Mouse (Mus musculus) CD4-positive, CD25-positive, alpha-beta regulatory T cell, adult 4 months (primary cell): ENCODE data around the gene Gm14597. TPM values are rescaled to one million over a fixed set of nuclear protein-coding genes. Genes with fewer than 3 reads are reported as not detected.
"Not testable (repeated sequence)": the region's sequence is repeated elsewhere in the genome, so short reads cannot be mapped to it uniquely, and the experiment has no call there.

Experiments used
- ATAC-seq: one replicate; pipeline ENCODE4 v1.8.0; 2017
- polyA plus RNA-seq, 2 experiments: library from polyadenylated mRNA; unstranded; fragments of 100-300 nt; shearing (Covaris generic); gene quantifications; one replicate each; pipeline ENCODE4 v1.2.1; 2017

Gm14597 gene
- polyA plus RNA-seq = not detected

DNA sequence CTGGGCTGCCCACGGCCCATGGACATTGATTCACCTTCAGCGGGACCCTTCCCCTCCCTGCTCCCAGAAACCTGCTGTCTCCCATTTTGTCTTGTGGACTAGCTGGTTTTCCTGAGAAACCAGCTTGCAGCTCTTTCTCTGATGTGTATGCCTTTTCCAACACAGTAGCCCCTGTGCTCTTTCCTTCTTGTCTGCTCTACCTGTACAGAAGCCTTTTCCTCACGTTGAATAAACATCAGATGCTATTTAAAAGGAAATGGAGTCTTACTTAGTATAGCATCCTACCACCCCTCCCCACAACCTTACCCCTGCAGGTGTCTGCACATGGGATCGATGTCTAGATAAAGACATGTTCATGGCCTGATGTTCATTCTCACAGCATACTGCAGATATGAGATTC, at the start of gene Gm14597:
Gene Gm14597 (minus strand): TSS at position 101 of the 400 bp plus-strand sequence.
- ATAC-seq = not testable (repeated sequence)

- ATAC-seq = peak; percentile 65
Observed at GRCm38 (mm10) chrX:53652917-53653316, 44.1 kb upstream of the Gm14597 start.

DNA sequence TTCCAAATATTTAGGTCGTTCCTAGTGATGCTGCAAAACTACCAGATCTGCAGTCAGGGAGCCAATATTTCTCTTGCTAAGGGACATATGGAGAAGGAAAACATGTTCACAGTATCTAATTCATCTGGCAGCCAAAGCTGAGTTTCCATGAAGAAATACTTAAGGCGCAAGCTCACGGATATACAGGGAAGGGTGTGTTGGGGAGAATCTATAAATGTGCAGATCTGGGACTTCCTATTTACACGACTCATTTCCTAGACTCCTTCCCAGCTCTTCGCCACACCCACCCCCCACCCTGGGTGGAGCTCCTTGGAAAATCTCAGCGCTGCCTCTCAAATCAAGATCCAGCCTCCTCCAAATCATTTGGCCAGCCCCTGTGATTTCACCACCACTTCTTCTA, 37.1 kb upstream of the Gm14597 start:
- no peak for ATAC-seq

GRCm38 (mm10) chrX:53642980-53643961, 34.5 kb upstream of the Gm14597 start, which contains the start of gene Rtl8a:
Gene Rtl8a (minus strand): TSS chrX:53643682.
- peak; percentile 98 for ATAC-seq

GRCm38 (mm10) chrX:53642604-53642979, 33.8 kb upstream of the Gm14597 start:
- not testable (repeated sequence) for ATAC-seq

DNA sequence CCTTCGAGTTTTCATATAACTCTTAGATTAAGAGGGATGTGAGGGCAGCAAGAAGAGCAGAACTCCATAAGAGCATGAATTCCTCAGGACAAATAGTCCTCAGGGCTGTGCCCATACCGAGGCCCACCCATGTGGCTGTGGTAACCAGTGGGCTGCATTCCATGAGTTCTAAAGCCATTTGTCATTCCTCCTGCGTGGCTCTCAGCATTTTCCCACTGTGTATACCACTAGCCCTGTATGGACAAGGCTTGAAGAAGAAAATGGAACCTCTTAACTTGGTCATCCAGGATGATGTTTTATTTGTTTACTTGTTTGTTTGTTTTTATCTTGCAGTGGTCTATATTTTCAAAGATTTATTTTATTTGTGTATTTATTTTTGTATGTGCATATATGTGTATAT, 29.3 kb upstream of the Gm14597 start:
- not testable (repeated sequence) for ATAC-seq

DNA sequence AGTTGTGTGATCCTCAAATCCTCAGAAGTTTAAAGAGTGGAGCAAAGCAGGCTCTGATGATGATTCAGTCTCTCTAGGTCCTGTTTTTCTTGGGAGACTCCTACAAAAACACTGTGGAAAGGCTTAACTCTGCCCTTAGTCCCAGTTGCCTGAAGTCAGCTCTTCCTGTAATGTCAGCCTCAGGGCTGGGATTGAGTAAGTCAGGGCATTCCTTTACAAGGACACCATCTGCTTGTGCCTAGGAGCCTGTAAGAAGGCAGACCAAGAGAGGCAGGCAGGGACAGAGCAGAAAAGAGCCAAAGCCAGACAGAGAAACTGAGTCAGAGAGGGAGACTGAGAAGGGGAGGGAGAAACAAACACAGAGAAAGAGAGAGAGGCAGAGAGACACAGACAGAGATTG, 2.6 kb upstream of the Gm14597 start:
- ATAC-seq = not testable (repeated sequence)

DNA sequence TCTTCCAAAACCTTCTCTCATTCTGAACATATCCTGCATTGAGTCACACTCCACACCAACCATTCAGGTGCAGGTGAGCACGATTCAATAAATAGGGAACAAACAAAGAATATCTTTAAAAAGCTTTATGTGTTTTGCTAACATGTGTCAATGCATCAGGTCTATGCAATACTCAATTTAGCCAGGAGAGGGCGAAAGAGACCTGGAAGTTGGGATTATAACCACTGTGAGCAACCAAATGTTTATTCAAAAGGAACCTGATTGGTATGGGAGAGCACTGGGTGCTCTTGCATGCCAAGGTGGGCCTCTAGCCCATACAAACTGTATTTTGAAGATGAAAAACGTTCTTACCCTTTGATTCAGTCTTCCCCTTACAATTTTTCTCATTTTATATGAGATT, 1.8 kb upstream of the Gm14597 start:
- ATAC-seq = peak; percentile 69

DNA sequence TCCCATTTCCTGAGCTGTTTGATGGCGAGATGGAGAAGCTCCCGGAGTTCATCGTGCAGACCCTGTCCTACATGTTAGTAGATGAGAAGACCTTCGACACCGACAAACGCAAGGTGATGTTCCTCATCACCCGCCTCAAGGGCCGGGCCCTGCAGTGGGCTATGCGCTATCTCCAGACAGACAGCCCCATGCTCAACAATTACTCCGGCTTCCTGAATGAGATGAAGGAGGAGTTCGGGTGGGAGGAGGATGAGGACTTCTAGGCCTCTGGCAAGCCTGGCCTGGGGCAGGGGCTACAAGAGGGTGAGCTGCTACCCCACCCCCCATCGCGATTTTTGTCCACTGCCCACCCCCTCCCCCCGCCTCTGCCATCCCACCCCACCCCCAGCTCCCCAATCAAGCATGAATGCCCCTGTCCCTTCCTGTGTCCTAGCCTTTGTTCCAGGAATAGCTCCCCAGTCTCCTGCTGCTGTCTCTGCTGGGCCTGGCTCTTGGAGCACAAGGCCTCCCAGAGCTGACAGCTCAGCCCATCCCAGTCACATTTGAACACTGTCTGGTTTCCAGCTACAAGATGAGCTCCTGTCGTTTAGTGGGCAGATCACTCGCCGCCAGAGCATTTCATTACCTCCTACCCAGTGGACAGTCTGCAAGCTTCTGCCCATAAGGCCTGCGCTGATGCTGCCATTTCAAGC, 511 bp downstream of the Gm14597 start:
- peak; percentile 19 for ATAC-seq

GRCm38 (mm10) chrX:53607242-53608121, 1.3 kb downstream of the Gm14597 start, which contains the start of gene Rtl8c:
Gene Rtl8c (plus strand): TSS chrX:53608032.
- peak; percentile 88 for ATAC-seq

DNA sequence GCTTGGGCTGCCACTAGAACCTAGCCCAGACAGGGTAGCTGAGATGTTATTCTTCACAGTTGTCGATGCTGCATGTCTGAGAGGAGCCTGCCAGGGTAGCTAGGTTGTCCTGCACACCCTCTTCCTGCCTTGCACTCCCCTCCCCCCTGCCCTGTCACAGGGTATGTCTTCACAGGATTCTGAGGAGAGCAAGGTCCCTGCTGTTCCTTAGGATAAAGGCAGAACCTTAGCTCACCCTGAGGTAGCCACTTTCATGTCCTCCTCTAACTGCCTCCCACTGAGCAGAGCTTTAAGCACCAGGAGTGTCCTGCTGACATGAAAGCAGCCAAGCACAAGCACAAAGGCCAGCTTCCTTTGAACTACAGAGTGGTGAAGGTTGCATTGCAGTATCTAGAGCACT, 2.6 kb downstream of the Gm14597 start:
- ATAC-seq = not testable (repeated sequence)

GRCm38 (mm10) chrX:53599993-53600392, 8.8 kb downstream of the Gm14597 start:
- peak; percentile 67 for ATAC-seq

- ATAC-seq = not testable (repeated sequence)
Observed at GRCm38 (mm10) chrX:53583404-53583803, 25.4 kb downstream of the Gm14597 start.

GRCm38 (mm10) chrX:53581407-53581806, 27.4 kb downstream of the Gm14597 start:
- not testable (repeated sequence) for ATAC-seq

DNA sequence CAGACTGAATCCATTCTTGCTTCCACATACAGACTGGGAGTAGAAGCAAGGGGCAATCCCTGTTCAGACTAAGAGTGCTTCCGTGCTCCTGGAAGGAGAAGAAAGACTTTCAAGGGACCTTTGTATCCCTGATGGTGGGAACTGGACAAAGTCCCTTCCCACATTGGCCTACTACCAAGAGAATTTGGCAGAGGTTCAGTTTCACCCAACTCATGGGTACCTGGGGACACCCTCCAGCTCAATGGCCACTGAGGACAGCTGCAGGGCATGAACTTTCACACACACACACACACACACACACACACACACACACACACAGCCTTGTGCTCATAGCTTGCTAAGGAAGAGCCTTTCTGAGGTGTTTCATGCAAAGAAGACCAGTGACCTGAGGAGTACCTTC, 29.5 kb downstream of the Gm14597 start:
- ATAC-seq = no peak

Other genes starting within 250 kb of the Gm14597 start
- 10 to 100 TPM; 20.4 to 24.8 TPM for gene Mospd1, start 238.5 kb downstream of the Gm14597 start, polyA plus RNA-seq
- not detected for gene Etd, start 174.1 kb downstream of the Gm14597 start, polyA plus RNA-seq
- gene Rtl8c, start 947 bp downstream of the Gm14597 start, polyA plus RNA-seq = 10 to 100 TPM; 28.9 to 36.0 TPM
- 10 to 100 TPM; 10.6 to 17.3 TPM for gene Rtl8a, start 34.7 kb upstream of the Gm14597 start, polyA plus RNA-seq
- gene Rtl8b, start 61.4 kb upstream of the Gm14597 start, polyA plus RNA-seq = 10 to 100 TPM; 11.7 to 13.9 TPM
- gene 4930502E18Rik, start 115.8 kb upstream of the Gm14597 start, polyA plus RNA-seq = not detected
- gene 1700013H16Rik, start 148.9 kb upstream of the Gm14597 start, polyA plus RNA-seq = not detected
- not detected for gene Zfp36l3, start 167.4 kb upstream of the Gm14597 start, polyA plus RNA-seq
- 1 to 10 TPM; 3.5 to 4.1 TPM for gene Xlr, start 188.7 kb upstream of the Gm14597 start, polyA plus RNA-seq